Mouse (Mus musculus): ENCODE measurements at regions not wholly inside any gene's neighbourhood (a gene's known extent, or its start where the extent isn't known, plus 50 kb on each side); places are given as distances from the start of the nearest gene placed in this dataset.

- DNase-seq (ENCODE audit: low spot score), result no peak
These were observed 54.4 kb upstream of the Calcoco1 start for GRCm38 (mm10) chr15:102776218-102776850.

GRCm38 (mm10) chr15:102780626-102781025 is 58.6 kb upstream of the Calcoco1 start:
- DNase-seq (ENCODE audit: low spot score), result no peak

- DNase-seq (ENCODE audit: low spot score), result no peak
These were observed 61.2 kb upstream of the Calcoco1 start for GRCm38 (mm10) chr15:102782988-102783799.

- DNase-seq (ENCODE audit: low spot score), result peak; percentile 18
These were observed 63.3 kb upstream of the Calcoco1 start for GRCm38 (mm10) chr15:102785055-102785820.

GRCm38 (mm10) chr15:102788846-102789518 is 67.0 kb upstream of the Calcoco1 start:
- no peak for DNase-seq (ENCODE audit: low spot score)

GRCm38 (mm10) chr15:102797020-102797618 is 75.1 kb upstream of the Calcoco1 start:
- DNase-seq (ENCODE audit: low spot score), result no peak

GRCm38 (mm10) chr15:102800049-102800448 is 78.1 kb upstream of the Calcoco1 start:
- no peak for DNase-seq (ENCODE audit: low spot score)

GRCm38 (mm10) chr15:102802265-102802813 is 80.4 kb upstream of the Calcoco1 start:
- DNase-seq (ENCODE audit: low spot score), result no peak

- no peak for DNase-seq (ENCODE audit: low spot score)
These were observed 85.4 kb upstream of the Calcoco1 start for GRCm38 (mm10) chr15:102807353-102807752.

GRCm38 (mm10) chr15:102819181-102819580 is 97.2 kb upstream of the Calcoco1 start:
- no peak for DNase-seq (ENCODE audit: low spot score)

GRCm38 (mm10) chr15:102839688-102840087 is 81.2 kb upstream of the Hoxc13 start:
- DNase-seq (ENCODE audit: low spot score), result no peak

- DNase-seq (ENCODE audit: low spot score), result no peak
These were observed 58.5 kb upstream of the Hoxc13 start for GRCm38 (mm10) chr15:102862374-102862773.

GRCm38 (mm10) chr15:102866788-102867187 is 54.1 kb upstream of the Hoxc13 start:
- DNase-seq (ENCODE audit: low spot score), result no peak
